Mouse (Mus musculus) left cerebral cortex, adult 11 months (tissue): ENCODE results near the gene Setdb1.
"Not testable (repeated sequence)": the region's sequence is repeated elsewhere in the genome, so short reads cannot be mapped to it uniquely, and the experiment has no call there.

Source experiments
- DNase-seq: peaks from one replicate; pipeline ENCODE4 v3.0.0; 2022; ENCODE audit warnings: low spot score

Gene Setdb1

GRCm38 (mm10) chr3:95356701-95357449 is at the start of gene Setdb1:
Gene Setdb1, minus strand, starts transcription at chr3:95357202.
- DNase-seq: peak; percentile 86

GRCm38 (mm10) chr3:95402741-95403140 is 45.7 kb upstream of the Setdb1 start, which contains the start of gene 4930558C23Rik:
Gene 4930558C23Rik, minus strand, starts transcription at chr3:95402841.
- DNase-seq: no peak

- DNase-seq: no peak
Observed at GRCm38 (mm10) chr3:95394385-95394784, 37.4 kb upstream of the Setdb1 start.

- DNase-seq: no peak
Observed at GRCm38 (mm10) chr3:95385401-95386075, 28.5 kb upstream of the Setdb1 start.

- no peak for DNase-seq
Observed at GRCm38 (mm10) chr3:95373208-95373607, 16.2 kb upstream of the Setdb1 start.

GRCm38 (mm10) chr3:95370101-95370500 is 13.1 kb upstream of the Setdb1 start:
- DNase-seq: no peak

GRCm38 (mm10) chr3:95360276-95360675 is 3.3 kb upstream of the Setdb1 start:
- not testable (repeated sequence) for DNase-seq

- DNase-seq: no peak
Observed at GRCm38 (mm10) chr3:95357746-95358145, 744 bp upstream of the Setdb1 start.

- not testable (repeated sequence) for DNase-seq
Observed at GRCm38 (mm10) chr3:95355911-95356544, 974 bp downstream of the Setdb1 start.

GRCm38 (mm10) chr3:95349491-95349890 is 7.5 kb downstream of the Setdb1 start:
- no peak for DNase-seq

GRCm38 (mm10) chr3:95348343-95348742 is 8.7 kb downstream of the Setdb1 start:
- not testable (repeated sequence) for DNase-seq

GRCm38 (mm10) chr3:95346454-95346853 is 10.5 kb downstream of the Setdb1 start:
- DNase-seq: no peak

GRCm38 (mm10) chr3:95343356-95344000 is 13.5 kb downstream of the Setdb1 start:
- not testable (repeated sequence) for DNase-seq

- DNase-seq: no peak
Observed at GRCm38 (mm10) chr3:95338251-95338650, 18.8 kb downstream of the Setdb1 start.

GRCm38 (mm10) chr3:95337345-95337744 is 19.7 kb downstream of the Setdb1 start:
- no peak for DNase-seq

GRCm38 (mm10) chr3:95331528-95331927 is 25.5 kb downstream of the Setdb1 start:
- DNase-seq: no peak

- DNase-seq: no peak
Observed at GRCm38 (mm10) chr3:95328803-95329404, 28.1 kb downstream of the Setdb1 start.

GRCm38 (mm10) chr3:95324454-95325144 is 32.4 kb downstream of the Setdb1 start:
- no peak for DNase-seq

- no peak for DNase-seq
Observed at GRCm38 (mm10) chr3:95323429-95323828, 33.6 kb downstream of the Setdb1 start.

- DNase-seq: no peak
Observed at GRCm38 (mm10) chr3:95319701-95320625, 37.0 kb downstream of the Setdb1 start.
